In the genomic region with DNA sequence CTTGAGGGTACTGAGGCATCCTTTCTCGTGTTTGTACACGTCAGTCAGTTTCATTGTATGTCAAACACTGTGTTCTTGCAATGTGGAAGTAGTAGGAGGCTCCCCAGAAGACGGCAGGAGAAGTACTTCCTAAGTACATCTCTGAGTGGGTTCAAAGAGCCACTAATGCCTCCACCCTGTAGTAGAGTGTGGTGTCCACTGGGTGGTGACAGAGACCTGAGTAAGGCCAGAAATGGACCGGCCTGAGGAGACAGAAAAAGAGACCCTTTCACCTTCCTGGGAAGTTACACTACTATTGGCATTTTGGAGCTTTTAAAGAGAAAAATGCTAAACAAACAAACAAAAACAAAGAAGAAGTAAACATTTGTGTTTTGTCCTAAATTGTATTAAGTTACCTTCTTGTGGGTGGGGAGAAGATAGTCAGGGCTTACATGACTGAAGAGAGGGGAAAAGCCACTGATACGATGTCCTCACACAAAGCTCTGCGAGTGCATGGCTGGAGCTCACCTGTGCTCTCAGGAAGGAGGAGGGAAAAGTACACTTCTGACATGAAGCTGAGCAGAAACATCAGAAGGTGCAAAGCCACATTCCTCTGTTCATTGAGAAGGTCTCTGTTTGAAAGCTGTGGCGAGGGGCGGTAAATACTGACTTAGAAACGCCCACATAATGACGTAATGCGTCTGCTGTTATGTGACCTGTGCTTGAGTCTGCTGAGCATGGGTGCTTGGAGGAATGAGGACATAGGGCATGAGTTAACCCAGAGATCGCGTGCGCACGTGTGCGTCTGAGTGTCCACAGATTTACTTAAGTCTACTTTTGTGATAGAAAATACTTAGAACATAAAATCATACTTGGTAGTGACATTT, we compare ENCODE assay signal across 8 mouse cellular contexts.
DNase-seq lines count a peak whose midpoint lies in the region; ATAC-seq lines count a peak whose summit lies in the region.

No protein-coding gene starts in this region.

- H3K27me3 ChIP-seq in liver, embryonic 13.5 days: no peaks in the 10 kb centered on the region
- no peaks in the 10 kb centered on the region for H3K27me3 ChIP-seq in neural tube, embryonic 11.5 days (ENCODE audit: control insufficient read depth, insufficient read depth, low read length)

- DNase-seq in urinary bladder, postnatal 25 days (ENCODE audit: low spot score): peak; percentile 24
- DNase-seq in urinary bladder, postnatal 10 days (ENCODE audit: low spot score): no peak
- peak; percentile 20 for DNase-seq in cerebellum, adult 9-11 months
- DNase-seq in gastrocnemius, postnatal 10 days: peak; percentile 46
- peak; percentile 44 for DNase-seq in kidney, adult 9 months
- no peak for DNase-seq in liver, embryonic 13.5 days
- peak; percentile 62 for DNase-seq in neural tube, embryonic 11.5 days (ENCODE audit: low spot score)

- no peak overlapping the region for H3K4me3 ChIP-seq in liver, embryonic 13.5 days (replicated peaks)
- H3K4me3 ChIP-seq in neural tube, embryonic 11.5 days (ENCODE audit: low read depth, low read length): no peak overlapping the region

- 73% methylated on average over 16 of the region's 16 CpGs for WGBS in liver, embryonic 13.5 days (ENCODE audit: insufficient replicate concordance)
- WGBS in neural tube, embryonic 11.5 days: 82% methylated on average over 16 of the region's 16 CpGs

- peak; percentile 59; the same call in 1 of the 2 replicates for ATAC-seq in liver, embryonic 13.5 days (ENCODE audit: low read depth)
- no peak for ATAC-seq in neural tube, embryonic 11.5 days (ENCODE audit: insufficient read depth, low FRiP score, low TSS enrichment)
- no peak for ATAC-seq in erythroblast, adult 5-6 weeks (replicated peaks; ENCODE audit: low FRiP score, poor library complexity, severe bottlenecking)

- H3K9me3 ChIP-seq in liver, embryonic 13.5 days (replicated peaks): no peaks in the 10 kb centered on the region
- no peaks in the 10 kb centered on the region for H3K9me3 ChIP-seq in neural tube, embryonic 11.5 days (ENCODE audit: control insufficient read depth, low read length)

- H3K36me3 ChIP-seq in liver, embryonic 13.5 days: peaks cover 57% of the 10 kb centered on the region
- peaks cover 8% of the 10 kb centered on the region for H3K36me3 ChIP-seq in neural tube, embryonic 11.5 days (ENCODE audit: control insufficient read depth, insufficient read depth, low read length)

- H3K4me1 ChIP-seq in liver, embryonic 13.5 days (replicated peaks): peaks cover 10% of the 10 kb centered on the region
- no peaks in the 10 kb centered on the region for H3K4me1 ChIP-seq in neural tube, embryonic 11.5 days (ENCODE audit: control insufficient read depth, insufficient read depth, low read length)

- H3K4me2 ChIP-seq in liver, embryonic 13.5 days: no peak overlapping the region
- H3K4me2 ChIP-seq in neural tube, embryonic 11.5 days (ENCODE audit: low read depth): no peak overlapping the region

- H3K9ac ChIP-seq in liver, embryonic 13.5 days: no peak overlapping the region
- H3K9ac ChIP-seq in neural tube, embryonic 11.5 days (ENCODE audit: low read length): no peak overlapping the region

- no peak overlapping the region for H3K27ac ChIP-seq in liver, embryonic 13.5 days
- H3K27ac ChIP-seq in neural tube, embryonic 11.5 days (ENCODE audit: low read depth, low read length): no peak overlapping the region

Comparison
In these comparisons a context has a peak if more than half of its experiments do, and no peak if none do; other contexts are left out.
1. DNase-seq: peak in urinary bladder, postnatal 25 days (single experiment), cerebellum, adult 9-11 months (single experiment), gastrocnemius, postnatal 10 days (single experiment), kidney, adult 9 months (single experiment) and neural tube, embryonic 11.5 days (single experiment); none in urinary bladder, postnatal 10 days (single experiment) and liver, embryonic 13.5 days (single experiment).